Mouse (Mus musculus): ENCODE measurements around the gene Katnbl1. TPM values are rescaled to one million over a fixed set of nuclear protein-coding genes. Genes with fewer than 3 reads are reported as not detected.

The Katnbl1 gene
- polyA plus RNA-seq, 1 experiment from 2014 or later = 10.7 TPM

GRCm38 (mm10) chr2:112429665-112430064 is 50.7 kb downstream of the Katnbl1 start:
- no peak overlapping the region for H3K9ac ChIP-seq (replicated peaks)
- TF ChIP-seq EP300 (IDR thresholded peaks at IDR 0.05; ENCODE audit: low read depth) = no peak
- no peak for TF ChIP-seq CTCF (IDR thresholded peaks at IDR 0.05; ENCODE audit: low read depth)
- no peaks in the 10 kb centered on the region for H3K36me3 ChIP-seq (replicated peaks; ENCODE audit: insufficient read depth, low read length)
- H3K27ac ChIP-seq (ENCODE audit: low read depth) = no peak overlapping the region
- H3K9me3 ChIP-seq (ENCODE audit: low read length) = no peaks in the 10 kb centered on the region
- DNase-seq (no peak), ATAC-seq (no peak)
- no peak overlapping the region for H3K4me3 ChIP-seq (ENCODE audit: low read depth, low read length)
- H3K4me2 ChIP-seq (ENCODE audit: low read depth, low read length) = no peak overlapping the region
- H3K4me1 ChIP-seq (ENCODE audit: insufficient read depth) = no peaks in the 10 kb centered on the region
- 73% methylated on average over 4 of the region's 4 CpGs for WGBS (ENCODE audit: insufficient replicate concordance)
- H3K27me3 ChIP-seq (ENCODE audit: insufficient read depth, low read length) = no peaks in the 10 kb centered on the region

- Histone ChIP-seq H3K4me3 (ENCODE audit: low read depth, low read length) (no peak overlapping the region), H3K4me1 (ENCODE audit: insufficient read depth) (no peaks in the 10 kb centered on the region), H3K27ac (ENCODE audit: low read depth) (no peak overlapping the region), H3K36me3 (replicated peaks; ENCODE audit: insufficient read depth, low read length) (no peaks in the 10 kb centered on the region), H3K27me3 (ENCODE audit: insufficient read depth, low read length) (no peaks in the 10 kb centered on the region), H3K9ac (replicated peaks) (no peak overlapping the region), H3K9me3 (ENCODE audit: low read length) (no peaks in the 10 kb centered on the region), H3K4me2 (ENCODE audit: low read depth, low read length) (no peak overlapping the region)
- TF ChIP-seq CTCF (IDR thresholded peaks at IDR 0.05; ENCODE audit: low read depth) (no peak), EP300 (IDR thresholded peaks at IDR 0.05; ENCODE audit: low read depth) (no peak)
- 52% methylated on average over 5 of the region's 5 CpGs for WGBS (ENCODE audit: insufficient replicate concordance)
- ATAC-seq = no peak
- no peak for DNase-seq
Measured at GRCm38 (mm10) chr2:112430403-112430802, 51.4 kb downstream of the Katnbl1 start.

GRCm38 (mm10) chr2:112432523-112432922 is 53.5 kb downstream of the Katnbl1 start:
- TF ChIP-seq CTCF (IDR thresholded peaks at IDR 0.05; ENCODE audit: low read depth) (no peak), EP300 (IDR thresholded peaks at IDR 0.05; ENCODE audit: low read depth) (no peak)
- Histone ChIP-seq H3K36me3 (replicated peaks; ENCODE audit: insufficient read depth, low read length) (no peaks in the 10 kb centered on the region), H3K4me1 (ENCODE audit: insufficient read depth) (no peaks in the 10 kb centered on the region), H3K9ac (replicated peaks) (no peak overlapping the region), H3K27ac (ENCODE audit: low read depth) (no peak overlapping the region), H3K4me3 (ENCODE audit: low read depth, low read length) (no peak overlapping the region), H3K4me2 (ENCODE audit: low read depth, low read length) (no peak overlapping the region), H3K9me3 (ENCODE audit: low read length) (no peaks in the 10 kb centered on the region), H3K27me3 (ENCODE audit: insufficient read depth, low read length) (no peaks in the 10 kb centered on the region)
- no peak for DNase-seq
- no peak for ATAC-seq
- WGBS (ENCODE audit: insufficient replicate concordance) = 72% methylated on average over 2 of the region's 2 CpGs

GRCm38 (mm10) chr2:112433359-112433758 is 54.3 kb downstream of the Katnbl1 start:
- no peak overlapping the region for H3K9ac ChIP-seq (replicated peaks)
- no peaks in the 10 kb centered on the region for H3K4me1 ChIP-seq (ENCODE audit: insufficient read depth)
- no peak overlapping the region for H3K4me2 ChIP-seq (ENCODE audit: low read depth, low read length)
- WGBS (ENCODE audit: insufficient replicate concordance) = 43% methylated on average over 2 of the region's 2 CpGs
- peak; percentile 45 for ATAC-seq
- no peak overlapping the region for H3K27ac ChIP-seq (ENCODE audit: low read depth)
- no peaks in the 10 kb centered on the region for H3K9me3 ChIP-seq (ENCODE audit: low read length)
- H3K27me3 ChIP-seq (ENCODE audit: insufficient read depth, low read length) = no peaks in the 10 kb centered on the region
- no peak overlapping the region for H3K4me3 ChIP-seq (ENCODE audit: low read depth, low read length)
- no peak for DNase-seq
- TF ChIP-seq CTCF (IDR thresholded peaks at IDR 0.05; ENCODE audit: low read depth) = no peak
- TF ChIP-seq EP300 (IDR thresholded peaks at IDR 0.05; ENCODE audit: low read depth) = no peak
- H3K36me3 ChIP-seq (replicated peaks; ENCODE audit: insufficient read depth, low read length) = no peaks in the 10 kb centered on the region

- TF ChIP-seq CTCF (IDR thresholded peaks at IDR 0.05; ENCODE audit: low read depth) (no peak), EP300 (IDR thresholded peaks at IDR 0.05; ENCODE audit: low read depth) (no peak)
- H3K4me2 ChIP-seq (ENCODE audit: low read depth, low read length) = no peak overlapping the region
- no peak for DNase-seq
Measured at GRCm38 (mm10) chr2:112436292-112436691, 57.3 kb downstream of the Katnbl1 start.

GRCm38 (mm10) chr2:112437589-112437988 is 58.6 kb downstream of the Katnbl1 start:
- Histone ChIP-seq H3K9me3 (ENCODE audit: low read length) (no peaks in the 10 kb centered on the region), H3K36me3 (replicated peaks; ENCODE audit: insufficient read depth, low read length) (no peaks in the 10 kb centered on the region), H3K4me3 (ENCODE audit: low read depth, low read length) (no peak overlapping the region), H3K9ac (replicated peaks) (no peak overlapping the region), H3K27me3 (ENCODE audit: insufficient read depth, low read length) (no peaks in the 10 kb centered on the region), H3K4me2 (ENCODE audit: low read depth, low read length) (no peak overlapping the region), H3K27ac (ENCODE audit: low read depth) (no peak overlapping the region), H3K4me1 (ENCODE audit: insufficient read depth) (no peaks in the 10 kb centered on the region)
- 73% methylated on average over 2 of the region's 2 CpGs for WGBS (ENCODE audit: insufficient replicate concordance)
- TF ChIP-seq EP300 (IDR thresholded peaks at IDR 0.05; ENCODE audit: low read depth) (no peak), CTCF (IDR thresholded peaks at IDR 0.05; ENCODE audit: low read depth) (no peak)
- DNase-seq (no peak), ATAC-seq (no peak)

More at GRCm38 (mm10) chr2:112436292-112436691, 57.3 kb downstream of the Katnbl1 start:
- no peaks in the 10 kb centered on the region for H3K36me3 ChIP-seq (replicated peaks; ENCODE audit: insufficient read depth, low read length)
- 66% methylated on average over 4 of the region's 4 CpGs for WGBS (ENCODE audit: insufficient replicate concordance)
- ATAC-seq = no peak
- no peaks in the 10 kb centered on the region for H3K4me1 ChIP-seq (ENCODE audit: insufficient read depth)
- H3K27ac ChIP-seq (ENCODE audit: low read depth) = no peak overlapping the region
- H3K4me3 ChIP-seq (ENCODE audit: low read depth, low read length) = no peak overlapping the region
- no peaks in the 10 kb centered on the region for H3K27me3 ChIP-seq (ENCODE audit: insufficient read depth, low read length)
- H3K9ac ChIP-seq (replicated peaks) = no peak overlapping the region
- H3K9me3 ChIP-seq (ENCODE audit: low read length) = no peaks in the 10 kb centered on the region

- Histone ChIP-seq H3K9me3 (ENCODE audit: low read length) (no peaks in the 10 kb centered on the region), H3K4me2 (ENCODE audit: low read depth, low read length) (no peak overlapping the region), H3K9ac (replicated peaks) (no peak overlapping the region), H3K27me3 (ENCODE audit: insufficient read depth, low read length) (no peaks in the 10 kb centered on the region), H3K27ac (ENCODE audit: low read depth) (no peak overlapping the region), H3K4me3 (ENCODE audit: low read depth, low read length) (no peak overlapping the region), H3K36me3 (replicated peaks; ENCODE audit: insufficient read depth, low read length) (no peaks in the 10 kb centered on the region), H3K4me1 (ENCODE audit: insufficient read depth) (no peaks in the 10 kb centered on the region)
- no peak for DNase-seq
- 62% methylated on average over 2 of the region's 2 CpGs for WGBS (ENCODE audit: insufficient replicate concordance)
- TF ChIP-seq EP300 (IDR thresholded peaks at IDR 0.05; ENCODE audit: low read depth) (no peak), CTCF (IDR thresholded peaks at IDR 0.05; ENCODE audit: low read depth) (no peak)
- ATAC-seq = no peak
Measured at GRCm38 (mm10) chr2:112443491-112443890, 64.5 kb downstream of the Katnbl1 start.

All from liver, postnatal 0 days (tissue).